Mouse (Mus musculus): ENCODE data around the gene Vmn2r46. TPM values are rescaled to one million over a fixed set of nuclear protein-coding genes. Genes with fewer than 3 reads are reported as not detected.
"Not testable (repeated sequence)": the region's sequence is repeated elsewhere in the genome, so short reads cannot be mapped to it uniquely, and the experiment has no call there.

Vmn2r46 gene
- not detected for total RNA-seq (2021)
- long read RNA-seq, experiment 1, result 0 reads
- long read RNA-seq, experiment 2, result 0 reads

- not testable (repeated sequence) for DNase-seq
Measured at GRCm38 (mm10) chr7:9770471-9770870, at the start of gene Vmn2r46. TSS of gene Vmn2r46 (minus strand) at chr7:9770571.

Other genes starting within 250 kb of the Vmn2r46 start
- not detected for gene Vmn2r47, start 70.8 kb upstream of the Vmn2r46 start, total RNA-seq (2021)
- not detected for gene Vmn2r48, start 183.0 kb upstream of the Vmn2r46 start, total RNA-seq (2021)
- not detected for gene Vmn2r49, start 221.7 kb upstream of the Vmn2r46 start, total RNA-seq (2021)